ENCODE assay signal across 8 mouse cellular contexts in genomic region chr4:88760431-88760830, GRCm38 (mm10). TPM values are rescaled to one million over a fixed set of nuclear protein-coding genes. Genes with fewer than 3 reads are reported as not detected.
DNase-seq lines count a peak whose midpoint lies in the region; ATAC-seq and TF ChIP-seq lines count a peak whose summit lies in the region.
"Not testable (repeated sequence)": the region's sequence is repeated elsewhere in the genome, so short reads cannot be mapped to it uniquely, and the experiment has no call there.

No protein-coding gene starts in this region.

- H3K4me3 ChIP-seq in MEL (ENCODE audit: control insufficient read depth in 1 of 2, insufficient read depth in 1 of 2, low read depth in 2 of 2, low read length in 2 of 2); lung, adult 2 months (replicated peaks; ENCODE audit: extremely low read depth, low read depth, low read length): not testable (repeated sequence)
- H3K4me3 ChIP-seq in hindbrain, embryonic 15.5 days: peak overlapping the region; percentile 34

- not testable (repeated sequence) for TF ChIP-seq POLR2A in MEL (IDR thresholded peaks at IDR 0.05; ENCODE audit: control insufficient read depth in 1 of 2, insufficient read depth in 1 of 2, low read depth in 1 of 2, low read length in 2 of 2, poor library complexity in 1 of 2)
- peak; percentile 68; the same call in 1 of the 2 replicates for TF ChIP-seq POLR2A in lung, adult 2 months (IDR thresholded peaks at IDR 0.05; ENCODE audit: borderline replicate concordance, extremely low read depth, low read depth, low read length)

- H3K4me2 ChIP-seq in hindbrain, embryonic 15.5 days: peak overlapping the region; percentile 65

- TF ChIP-seq CTCF in MEL (IDR thresholded peaks at IDR 0.05 in 2 of 3, conservative IDR thresholded peaks at IDR 0.05 in 1 of 3; ENCODE audit: control insufficient read depth in 1 of 3, insufficient read depth in 1 of 3, low read depth in 2 of 3, low read length in 3 of 3, poor library complexity in 1 of 3, severe bottlenecking in 1 of 3): not testable (repeated sequence)
- TF ChIP-seq CTCF in lung, adult 2 months (IDR thresholded peaks at IDR 0.05; ENCODE audit: insufficient read depth, low read length): 0 out of 2 replicates have a peak, but pooled peaks have one; percentile 8

- not testable (repeated sequence) for H3K4me1 ChIP-seq in MEL (ENCODE audit: control insufficient read depth in 1 of 2, insufficient read depth in 2 of 2, low read length in 2 of 2); hindbrain, embryonic 15.5 days (replicated peaks); lung, adult 2 months (ENCODE audit: control insufficient read depth, insufficient read depth, low read length)

- TF ChIP-seq EP300 in MEL (IDR thresholded peaks at IDR 0.05; ENCODE audit: low read depth in 1 of 2, low read length in 2 of 2): not testable (repeated sequence)

- WGBS in hindbrain, embryonic 15.5 days: under 1% methylated on average over 24 of the region's 28 CpGs
- under 1% methylated on average over 24 of the region's 28 CpGs for WGBS in lung, adult 2 months

- H3K9ac ChIP-seq in MEL (ENCODE audit: control insufficient read depth, low read depth, low read length, poor library complexity, severe bottlenecking): peak overlapping the region; percentile 25; the same call in 1 of the 2 replicates
- H3K9ac ChIP-seq in hindbrain, embryonic 15.5 days: not testable (repeated sequence)

- not testable (repeated sequence) for H3K27ac ChIP-seq in MEL (ENCODE audit: control insufficient read depth, low read depth, low read length); hindbrain, embryonic 15.5 days (replicated peaks)

- DNase-seq in MEL (ENCODE audit: low read depth, low spot score): not testable (repeated sequence)
- DNase-seq in cerebellum, postnatal 25 days: peak; percentile 71 to 79
- DNase-seq in gastrocnemius, postnatal 10 days: peak; percentile 59
- peak; percentile 69 for DNase-seq in layer of hippocampus, adult 9-11 months
- peak; percentile 68 for DNase-seq in lung, adult 2 months
- DNase-seq in ovary, adult 18-20 months (ENCODE audit: low spot score): peak; percentile 81
- DNase-seq in thymus, adult 18-20 months: peak; percentile 20 to 28

- not testable (repeated sequence) for TF ChIP-seq RAD21 in MEL (IDR thresholded peaks at IDR 0.05; ENCODE audit: low read depth, low read length)

- H3K36me3 ChIP-seq in MEL (ENCODE audit: control insufficient read depth in 1 of 2, insufficient read depth in 2 of 2, low read length in 2 of 2); hindbrain, embryonic 15.5 days: not testable (repeated sequence)

- H3K27me3 ChIP-seq in MEL (ENCODE audit: control insufficient read depth in 1 of 2, insufficient read depth in 2 of 2, low read length in 2 of 2); hindbrain, embryonic 15.5 days: not testable (repeated sequence)

- H3K79me2 ChIP-seq in MEL (ENCODE audit: control insufficient read depth, insufficient read depth, low read length, poor library complexity): not testable (repeated sequence)

- not testable (repeated sequence) for H3K9me3 ChIP-seq in MEL (replicated peaks; ENCODE audit: insufficient read depth, low read length); hindbrain, embryonic 15.5 days

- not testable (repeated sequence) for ATAC-seq in hindbrain, embryonic 15.5 days (ENCODE audit: low FRiP score, low read depth)

RNA-seq across cellular contexts. Expression of gene Gm13283, which starts 0.5 kb away (rescaled TPM):
- not detected in 2 replicates for total RNA-seq in MEL (2012; rRNA removed)
- polyA plus RNA-seq in MEL (2012; ENCODE audit: insufficient read depth in 1 of 2, insufficient read length in 2 of 2, low read depth in 1 of 2, low replicate concordance in 2 of 2, missing spikeins in 1 of 2): not detected
- total RNA-seq in gastrocnemius, postnatal 10 days (2021): not detected
- polyA plus RNA-seq in hindbrain, embryonic 15.5 days (2015; fragmentation: Nextera tagmentation; extraction: Ambion mirVana): 0.16 TPM in 1 of 2 replicates, not detected in the other
- polyA plus RNA-seq in lung, adult 2 months (2012; rRNA removed): not detected in 2 replicates

RNA-seq across cellular contexts. Expression of gene Gm13271, which starts 5.8 kb away (rescaled TPM):
- not detected in 2 replicates for total RNA-seq in MEL (2012; rRNA removed)
- not detected for polyA plus RNA-seq in MEL (2012; ENCODE audit: insufficient read depth in 1 of 2, insufficient read length in 2 of 2, low read depth in 1 of 2, low replicate concordance in 2 of 2, missing spikeins in 1 of 2)
- total RNA-seq in gastrocnemius, postnatal 10 days (2021): not detected
- polyA plus RNA-seq in hindbrain, embryonic 15.5 days (2015; fragmentation: Nextera tagmentation; extraction: Ambion mirVana): not detected in 2 replicates
- not detected in 2 replicates for polyA plus RNA-seq in lung, adult 2 months (2012; rRNA removed)

RNA-seq across cellular contexts. Expression of gene Gm13290, which starts 13.2 kb away (rescaled TPM):
- total RNA-seq in MEL (2012; rRNA removed): not detected in 2 replicates
- polyA plus RNA-seq in MEL (2012; ENCODE audit: insufficient read depth in 1 of 2, insufficient read length in 2 of 2, low read depth in 1 of 2, low replicate concordance in 2 of 2, missing spikeins in 1 of 2): under 1 TPM in 1 of 2 experiments, not detected in 1; 0.29 TPM
- not detected for total RNA-seq in gastrocnemius, postnatal 10 days (2021)
- polyA plus RNA-seq in hindbrain, embryonic 15.5 days (2015; fragmentation: Nextera tagmentation; extraction: Ambion mirVana): 0.25 TPM in 1 of 2 replicates, not detected in the other
- polyA plus RNA-seq in lung, adult 2 months (2012; rRNA removed): not detected in 2 replicates

RNA-seq across cellular contexts. Expression of gene Gm13289, which starts 16.3 kb away (rescaled TPM):
- total RNA-seq in MEL (2012; rRNA removed): not detected in 2 replicates
- polyA plus RNA-seq in MEL (2012; ENCODE audit: insufficient read depth in 1 of 2, insufficient read length in 2 of 2, low read depth in 1 of 2, low replicate concordance in 2 of 2, missing spikeins in 1 of 2): not detected
- not detected for total RNA-seq in gastrocnemius, postnatal 10 days (2021)
- not detected in 2 replicates for polyA plus RNA-seq in hindbrain, embryonic 15.5 days (2015; fragmentation: Nextera tagmentation; extraction: Ambion mirVana)
- polyA plus RNA-seq in lung, adult 2 months (2012; rRNA removed): not detected in 2 replicates

RNA-seq across cellular contexts. Expression of gene Gm13272, which starts 19.2 kb away (rescaled TPM):
- not detected in 2 replicates for total RNA-seq in MEL (2012; rRNA removed)
- not detected for polyA plus RNA-seq in MEL (2012; ENCODE audit: insufficient read depth in 1 of 2, insufficient read length in 2 of 2, low read depth in 1 of 2, low replicate concordance in 2 of 2, missing spikeins in 1 of 2)
- not detected for total RNA-seq in gastrocnemius, postnatal 10 days (2021)
- polyA plus RNA-seq in hindbrain, embryonic 15.5 days (2015; fragmentation: Nextera tagmentation; extraction: Ambion mirVana): not detected in 2 replicates
- polyA plus RNA-seq in lung, adult 2 months (2012; rRNA removed): not detected in 2 replicates
